ENCODE assay signal across 8 mouse cellular contexts in genomic region chr11:50238324-50238723, GRCm38 (mm10). TPM values are rescaled to one million over a fixed set of nuclear protein-coding genes. Genes with fewer than 3 reads are reported as not detected.
DNase-seq lines count a peak whose midpoint lies in the region; ATAC-seq and TF ChIP-seq lines count a peak whose summit lies in the region.

TSS of gene Ltc4s (minus strand) at chr11:50238616.

- no peak for TF ChIP-seq CTCF in G1E (IDR thresholded peaks at IDR 0.05; ENCODE audit: low read depth, low read length)

- no peak for DNase-seq in frontal cortex, adult 2 months (ENCODE audit: extremely low spot score in 1 of 2, low spot score in 1 of 2)
- no peak for DNase-seq in frontal cortex, postnatal 25 days (ENCODE audit: low spot score in 2 of 2)
- no peak for DNase-seq in G1E (ENCODE audit: low spot score)
- no peak for DNase-seq in gonadal fat pad, adult 2 months (ENCODE audit: low read depth)
- DNase-seq in large intestine, adult 2 months (ENCODE audit: low read depth, low spot score): no peak
- no peak for DNase-seq in cerebellum, adult 11-12 months
- no peak for DNase-seq in gastrocnemius, adult 18-20 months (ENCODE audit: low spot score)

- ATAC-seq in G1E (ENCODE audit: extremely low read depth, insufficient number of reproducible peaks, low FRiP score, poor library complexity, severe bottlenecking): no peak
- no peak for ATAC-seq in midbrain, embryonic 15.5 days (replicated peaks)

- WGBS in large intestine, adult 2 months: 41% methylated on average over 10 of the region's 10 CpGs
- 51% methylated on average over 10 of the region's 10 CpGs for WGBS in midbrain, embryonic 15.5 days

- H3K9ac ChIP-seq in midbrain, embryonic 15.5 days: no peak within 1 kb of the TSS

- peaks cover 16% of the 10 kb centered on the region for H3K27me3 ChIP-seq in G1E (ENCODE audit: insufficient read depth, low read length)
- peaks cover 23% of the 10 kb centered on the region for H3K27me3 ChIP-seq in midbrain, embryonic 15.5 days (replicated peaks)

- H3K36me3 ChIP-seq in G1E (replicated peaks): peaks cover 33% of the 10 kb centered on the region
- peaks cover 14% of the 10 kb centered on the region for H3K36me3 ChIP-seq in midbrain, embryonic 15.5 days (replicated peaks)

- H3K4me1 ChIP-seq in G1E (ENCODE audit: insufficient read depth, low read depth, low read length): peaks cover 31% of the 10 kb centered on the region
- peaks cover 19% of the 10 kb centered on the region for H3K4me1 ChIP-seq in midbrain, embryonic 15.5 days

- H3K4me3 ChIP-seq in G1E (ENCODE audit: low read depth, low read length): peak within 1 kb of the TSS; percentile 76; the same call in 1 of the 2 replicates
- H3K4me3 ChIP-seq in midbrain, embryonic 15.5 days: peak within 1 kb of the TSS; percentile 56

- no peaks in the 10 kb centered on the region for H3K9me3 ChIP-seq in G1E (replicated peaks)
- no peaks in the 10 kb centered on the region for H3K9me3 ChIP-seq in midbrain, embryonic 15.5 days

- H3K4me2 ChIP-seq in midbrain, embryonic 15.5 days: peak within 1 kb of the TSS; percentile 89

- no peak within 1 kb of the TSS for H3K27ac ChIP-seq in midbrain, embryonic 15.5 days

RNA-seq across cellular contexts. Expression of gene Ltc4s, which starts in this region (rescaled TPM):
- 25.2 and 27.1 TPM in 2 replicates for polyA plus RNA-seq in frontal cortex, adult 2 months (2012; rRNA removed)
- total RNA-seq in G1E (2014; fragmentation: Nextera tagmentation) (not detected in 2 replicates), G1E (2017) (not detected in 2 replicates)
- polyA plus RNA-seq in G1E (2012): not detected in 2 replicates
- 200 and 350 TPM in 2 replicates for polyA plus RNA-seq in gonadal fat pad, adult 2 months (2012; rRNA removed)
- 25.7 and 36.3 TPM in 2 replicates for polyA plus RNA-seq in large intestine, adult 2 months (2012; rRNA removed)
- 1.9 and 2.3 TPM in 2 replicates for polyA plus RNA-seq in midbrain, embryonic 15.5 days (2015; fragmentation: Nextera tagmentation; extraction: Ambion mirVana)
- 1 to 10 TPM in 1 of 2 experiments, under 1 TPM in 1; 0.89 to 2.7 TPM for total RNA-seq in gastrocnemius, adult 18-20 months (2021)
